Mouse (Mus musculus): Measurements from ENCODE around the gene Tsc1.

DNA sequence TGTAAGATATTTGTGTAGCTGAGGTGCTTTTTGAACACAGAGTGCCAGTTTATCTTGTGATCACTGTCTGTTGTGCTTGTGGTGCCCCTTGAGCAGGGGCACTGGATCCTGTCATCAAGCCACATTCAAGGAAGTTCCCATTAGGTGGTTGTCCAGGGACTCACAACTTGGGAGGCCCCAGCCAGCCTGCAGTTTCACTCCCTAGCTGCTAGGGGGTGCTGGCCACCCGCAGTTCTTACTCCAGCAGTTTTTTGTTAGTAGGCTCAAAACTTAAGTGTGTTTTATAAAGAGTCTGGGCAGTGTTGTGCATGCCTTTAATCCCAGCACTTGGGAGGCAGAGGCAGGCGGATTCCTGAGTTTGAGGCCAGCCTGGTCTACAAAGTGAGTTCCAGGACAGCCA is 13.3 kb downstream of the Tsc1 start:
- peak; percentile 92 for TF ChIP-seq CTCF (conservative IDR thresholded peaks at IDR 0.05; ENCODE audit: low read length)
- no peak for TF ChIP-seq NANOG (IDR thresholded peaks at IDR 0.05; ENCODE audit: borderline replicate concordance, low read length)
- no peak for TF ChIP-seq POU5F1 (IDR thresholded peaks at IDR 0.05; ENCODE audit: borderline replicate concordance, low read length)

Measured in E14TG2a.4 (cell line).